Mouse (Mus musculus): ENCODE data around the gene Ahnak2. TPM values are rescaled to one million over a fixed set of nuclear protein-coding genes. Genes with fewer than 3 reads are reported as not detected.
"Not testable (repeated sequence)": the region's sequence is repeated elsewhere in the genome, so short reads cannot be mapped to it uniquely, and the experiment has no call there.

The Ahnak2 gene
- polyA plus RNA-seq, 1 experiment from 2014 or later = 3.7 TPM

- H3K4me3 ChIP-seq (ENCODE audit: low read length) = no peak overlapping the region
- H3K36me3 ChIP-seq (ENCODE audit: control insufficient read depth, insufficient read depth, low read length) = peaks cover 6% of the 10 kb centered on the region; the same call in 1 of the 2 replicates
- H3K9me3 ChIP-seq (ENCODE audit: control insufficient read depth, low read length) = no peaks in the 10 kb centered on the region
- no peak for ATAC-seq
- no peak overlapping the region for H3K9ac ChIP-seq (ENCODE audit: low read depth, low read length)
- WGBS = 90% methylated on average over 5 of the region's 5 CpGs
- H3K27me3 ChIP-seq (replicated peaks; ENCODE audit: control insufficient read depth, insufficient read depth, low read length) = no peaks in the 10 kb centered on the region
- peaks cover 31% of the 10 kb centered on the region for H3K4me1 ChIP-seq (ENCODE audit: control insufficient read depth, insufficient read depth, low read depth, low read length)
- no peak overlapping the region for H3K4me2 ChIP-seq (ENCODE audit: low read length)
- H3K27ac ChIP-seq (ENCODE audit: low read depth, low read length) = no peak overlapping the region
These were observed 23.4 kb upstream of the Ahnak2 start for GRCm38 (mm10) chr12:112825901-112826300.

- ATAC-seq = no peak
- H3K9me3 ChIP-seq (ENCODE audit: control insufficient read depth, low read length) = no peaks in the 10 kb centered on the region
- peaks cover 21% of the 10 kb centered on the region for H3K4me1 ChIP-seq (ENCODE audit: control insufficient read depth, insufficient read depth, low read depth, low read length)
- no peak overlapping the region for H3K9ac ChIP-seq (ENCODE audit: low read depth, low read length)
- H3K4me3 ChIP-seq (ENCODE audit: low read length) = no peak overlapping the region
- no peak overlapping the region for H3K4me2 ChIP-seq (ENCODE audit: low read length)
- H3K27ac ChIP-seq (ENCODE audit: low read depth, low read length) = no peak overlapping the region
- peaks cover 21% of the 10 kb centered on the region for H3K36me3 ChIP-seq (ENCODE audit: control insufficient read depth, insufficient read depth, low read length)
- no peaks in the 10 kb centered on the region for H3K27me3 ChIP-seq (replicated peaks; ENCODE audit: control insufficient read depth, insufficient read depth, low read length)
- WGBS = 86% methylated on average over 4 of the region's 4 CpGs
These were observed 20.8 kb upstream of the Ahnak2 start for GRCm38 (mm10) chr12:112823221-112823620.

- 69% methylated on average over 2 of the region's 2 CpGs for WGBS
- Histone ChIP-seq H3K27me3 (replicated peaks; ENCODE audit: control insufficient read depth, insufficient read depth, low read length) (no peaks in the 10 kb centered on the region), H3K36me3 (ENCODE audit: control insufficient read depth, insufficient read depth, low read length) (peaks cover 21% of the 10 kb centered on the region)
These were observed 20.2 kb upstream of the Ahnak2 start for GRCm38 (mm10) chr12:112822676-112823075.

GRCm38 (mm10) chr12:112821974-112822373, 19.5 kb upstream of the Ahnak2 start:
- no peak for ATAC-seq
- 84% methylated on average over 4 of the region's 4 CpGs for WGBS

More at GRCm38 (mm10) chr12:112822676-112823075, 20.2 kb upstream of the Ahnak2 start:
- H3K4me3 ChIP-seq (ENCODE audit: low read length) = no peak overlapping the region
- ATAC-seq = no peak
- H3K27ac ChIP-seq (ENCODE audit: low read depth, low read length) = no peak overlapping the region
- peaks cover 15% of the 10 kb centered on the region for H3K4me1 ChIP-seq (ENCODE audit: control insufficient read depth, insufficient read depth, low read depth, low read length)
- H3K9ac ChIP-seq (ENCODE audit: low read depth, low read length) = no peak overlapping the region
- no peak overlapping the region for H3K4me2 ChIP-seq (ENCODE audit: low read length)
- H3K9me3 ChIP-seq (ENCODE audit: control insufficient read depth, low read length) = no peaks in the 10 kb centered on the region

GRCm38 (mm10) chr12:112821216-112821615, 18.8 kb upstream of the Ahnak2 start:
- WGBS = 61% methylated on average over 1 of the region's 1 CpGs
- Histone ChIP-seq H3K9ac (ENCODE audit: low read depth, low read length) (no peak overlapping the region), H3K27me3 (replicated peaks; ENCODE audit: control insufficient read depth, insufficient read depth, low read length) (no peaks in the 10 kb centered on the region), H3K9me3 (ENCODE audit: control insufficient read depth, low read length) (no peaks in the 10 kb centered on the region), H3K4me3 (ENCODE audit: low read length) (no peak overlapping the region), H3K4me1 (ENCODE audit: control insufficient read depth, insufficient read depth, low read depth, low read length) (peaks cover 4% of the 10 kb centered on the region), H3K27ac (ENCODE audit: low read depth, low read length) (no peak overlapping the region), H3K4me2 (ENCODE audit: low read length) (no peak overlapping the region), H3K36me3 (ENCODE audit: control insufficient read depth, insufficient read depth, low read length) (peaks cover 20% of the 10 kb centered on the region)
- 0 out of 2 replicates have a peak, but pooled peaks have one; percentile 28 for ATAC-seq

More at GRCm38 (mm10) chr12:112821974-112822373, 19.5 kb upstream of the Ahnak2 start:
- no peaks in the 10 kb centered on the region for H3K9me3 ChIP-seq (ENCODE audit: control insufficient read depth, low read length)
- no peaks in the 10 kb centered on the region for H3K27me3 ChIP-seq (replicated peaks; ENCODE audit: control insufficient read depth, insufficient read depth, low read length)
- no peak overlapping the region for H3K4me2 ChIP-seq (ENCODE audit: low read length)
- no peak overlapping the region for H3K4me3 ChIP-seq (ENCODE audit: low read length)
- peaks cover 8% of the 10 kb centered on the region for H3K4me1 ChIP-seq (ENCODE audit: control insufficient read depth, insufficient read depth, low read depth, low read length)
- peaks cover 20% of the 10 kb centered on the region for H3K36me3 ChIP-seq (ENCODE audit: control insufficient read depth, insufficient read depth, low read length)
- no peak overlapping the region for H3K9ac ChIP-seq (ENCODE audit: low read depth, low read length)
- no peak overlapping the region for H3K27ac ChIP-seq (ENCODE audit: low read depth, low read length)

- Histone ChIP-seq H3K27ac (ENCODE audit: low read depth, low read length) (no peak overlapping the region), H3K36me3 (ENCODE audit: control insufficient read depth, insufficient read depth, low read length) (peaks cover 20% of the 10 kb centered on the region), H3K9me3 (ENCODE audit: control insufficient read depth, low read length) (no peaks in the 10 kb centered on the region), H3K4me1 (ENCODE audit: control insufficient read depth, insufficient read depth, low read depth, low read length) (peaks cover 4% of the 10 kb centered on the region), H3K4me3 (ENCODE audit: low read length) (no peak overlapping the region), H3K9ac (ENCODE audit: low read depth, low read length) (no peak overlapping the region), H3K4me2 (ENCODE audit: low read length) (no peak overlapping the region), H3K27me3 (replicated peaks; ENCODE audit: control insufficient read depth, insufficient read depth, low read length) (no peaks in the 10 kb centered on the region)
- 77% methylated on average over 12 of the region's 12 CpGs for WGBS
- ATAC-seq = 0 out of 2 replicates have a peak, but pooled peaks have one; percentile 28
These were observed 18.0 kb upstream of the Ahnak2 start for GRCm38 (mm10) chr12:112820401-112820999.

- Histone ChIP-seq H3K4me3 (ENCODE audit: low read length) (no peak overlapping the region), H3K9me3 (ENCODE audit: control insufficient read depth, low read length) (no peaks in the 10 kb centered on the region), H3K9ac (ENCODE audit: low read depth, low read length) (no peak overlapping the region), H3K4me1 (ENCODE audit: control insufficient read depth, insufficient read depth, low read depth, low read length) (peaks cover 4% of the 10 kb centered on the region), H3K27ac (ENCODE audit: low read depth, low read length) (no peak overlapping the region), H3K36me3 (ENCODE audit: control insufficient read depth, insufficient read depth, low read length) (peaks cover 23% of the 10 kb centered on the region), H3K4me2 (ENCODE audit: low read length) (no peak overlapping the region), H3K27me3 (replicated peaks; ENCODE audit: control insufficient read depth, insufficient read depth, low read length) (no peaks in the 10 kb centered on the region)
- ATAC-seq = no peak
- 92% methylated on average over 8 of the region's 8 CpGs for WGBS
These were observed 16.7 kb upstream of the Ahnak2 start for GRCm38 (mm10) chr12:112819057-112819662.

GRCm38 (mm10) chr12:112816866-112817265, 14.4 kb upstream of the Ahnak2 start:
- peaks cover 23% of the 10 kb centered on the region for H3K36me3 ChIP-seq (ENCODE audit: control insufficient read depth, insufficient read depth, low read length)
- H3K9me3 ChIP-seq (ENCODE audit: control insufficient read depth, low read length); H3K4me2 ChIP-seq (ENCODE audit: low read length): not testable (repeated sequence)

GRCm38 (mm10) chr12:112816294-112816693, 13.8 kb upstream of the Ahnak2 start:
- H3K4me2 ChIP-seq (ENCODE audit: low read length) = no peak overlapping the region
- peaks cover 21% of the 10 kb centered on the region for H3K36me3 ChIP-seq (ENCODE audit: control insufficient read depth, insufficient read depth, low read length)
- H3K9me3 ChIP-seq (ENCODE audit: control insufficient read depth, low read length) = no peaks in the 10 kb centered on the region
- no peak overlapping the region for H3K9ac ChIP-seq (ENCODE audit: low read depth, low read length)
- H3K27ac ChIP-seq (ENCODE audit: low read depth, low read length) = no peak overlapping the region
- no peak overlapping the region for H3K4me3 ChIP-seq (ENCODE audit: low read length)
- H3K27me3 ChIP-seq (replicated peaks; ENCODE audit: control insufficient read depth, insufficient read depth, low read length) = no peaks in the 10 kb centered on the region
- WGBS = 54% methylated on average over 4 of the region's 4 CpGs
- H3K4me1 ChIP-seq (ENCODE audit: control insufficient read depth, insufficient read depth, low read depth, low read length) = no peaks in the 10 kb centered on the region
- ATAC-seq = no peak

More at GRCm38 (mm10) chr12:112816866-112817265, 14.4 kb upstream of the Ahnak2 start:
- H3K9ac ChIP-seq (ENCODE audit: low read depth, low read length); H3K27ac ChIP-seq (ENCODE audit: low read depth, low read length); H3K4me1 ChIP-seq (ENCODE audit: control insufficient read depth, insufficient read depth, low read depth, low read length); H3K4me3 ChIP-seq (ENCODE audit: low read length); H3K27me3 ChIP-seq (replicated peaks; ENCODE audit: control insufficient read depth, insufficient read depth, low read length); ATAC-seq: not testable (repeated sequence)
- 84% methylated on average over 7 of the region's 7 CpGs for WGBS

Measured in hindbrain, embryonic 16.5 days (tissue).